Mouse (Mus musculus) G1E (cell line): ENCODE results near the gene Dennd6b. TPM values are rescaled to one million over a fixed set of nuclear protein-coding genes. Genes with fewer than 3 reads are reported as not detected.
A peak's percentile ranks its signal among the peaks of the same experiment; 100 is the strongest.

Experiments
- ATAC-seq: 2 replicates; pipeline ENCODE4 v1.8.0; 2016; ENCODE audit warnings: mild to moderate bottlenecking; ENCODE audit not compliant: insufficient number of reproducible peaks, poor library complexity, low FRiP score, severe bottlenecking; ENCODE audit errors: extremely low read depth
- DNase-seq: peaks from one replicate; pipeline ENCODE4 v3.0.0; 2012; ENCODE audit warnings: low spot score
- H3K27me3 ChIP-seq: 2 replicates; pipeline ENCODE4 v1.6.1; 2012; ENCODE audit warnings: mild to moderate bottlenecking, low read length, inconsistent platforms; ENCODE audit not compliant: insufficient read depth
- H3K36me3 ChIP-seq: replicated peaks from 2 replicates; pipeline ENCODE3; 2012; ENCODE audit warnings: mild to moderate bottlenecking, inconsistent platforms
- H3K4me1 ChIP-seq: 2 replicates; pipeline ENCODE4 v1.6.1; 2012; ENCODE audit warnings: low read depth, low read length, inconsistent platforms, mixed read lengths; ENCODE audit not compliant: insufficient read depth
- H3K4me3 ChIP-seq: 2 replicates; pipeline ENCODE4 v1.5.1; 2012; ENCODE audit warnings: low read depth, mild to moderate bottlenecking, inconsistent platforms, low read length, moderate library complexity, mixed read lengths
- H3K9me3 ChIP-seq: replicated peaks from 2 replicates; pipeline ENCODE4 v1.6.1; 2012; ENCODE audit warnings: inconsistent platforms
- CTCF ChIP-seq: IDR thresholded peaks from 2 replicates; pipeline ENCODE4 v1.5.1; 2012; ENCODE audit warnings: low read depth, low read length, inconsistent platforms, mixed read lengths
- GATA1 ChIP-seq: IDR thresholded peaks from 2 replicates; pipeline ENCODE4 v1.6.1; 2012; ENCODE audit warnings: borderline replicate concordance, low read length, inconsistent platforms, mixed read lengths
- GATA2 ChIP-seq: IDR thresholded peaks from 2 replicates; pipeline ENCODE4 v1.6.1; 2012; ENCODE audit warnings: low read depth, low read length, inconsistent platforms, borderline replicate concordance
- POLR2AphosphoS5 ChIP-seq: IDR thresholded peaks from 2 replicates; pipeline ENCODE4 v1.6.1; 2012; ENCODE audit warnings: low read depth, low read length, inconsistent platforms; ENCODE audit not compliant: insufficient replicate concordance
- TAL1 ChIP-seq: conservative IDR thresholded peaks from 2 replicates; pipeline ENCODE4 v1.6.1; 2012; ENCODE audit warnings: low read depth, low read length, inconsistent platforms, mixed read lengths
- polyA plus RNA-seq: library from polyadenylated mRNA; stranded (reverse); fragments of >175 nt; gene quantifications from 2 replicates; pipeline ENCODE4 v1.2.3, GENCODE M21; 2012
- total RNA-seq, 2 experiments: library from RNA; stranded (forward) in 1 of 2; stranded (reverse) in 1 of 2; fragments of 200-1000 nt in 1 of 2; fragments of >200 nt in 1 of 2; fragmentation: Nextera tagmentation in 1 of 2; gene quantifications; 2 replicates each; pipeline ENCODE4 v1.2.3; 2014 to 2017

Gene Dennd6b
- total and polyA plus RNA-seq, 3 experiments, result 1.8 to 7.3 (median 4.0) TPM

- ATAC-seq (no peak), DNase-seq (no peak)
- Histone ChIP-seq H3K36me3 (no peaks in the 10 kb centered on the region), H3K4me1 (peaks cover 17% of the 10 kb centered on the region), H3K4me3 (peak overlapping the region; percentile 69; the same call in 1 of the 2 replicates), H3K27me3 (peaks cover 56% of the 10 kb centered on the region), H3K9me3 (no peaks in the 10 kb centered on the region)
- TF ChIP-seq POLR2AphosphoS5 (no peak), GATA2 (no peak), GATA1 (no peak), CTCF (no peak), TAL1 (no peak)
These were observed 47.6 kb downstream of the Dennd6b start for GRCm38 (mm10) chr15:89148496-89149270.

- TF ChIP-seq GATA2, result no peak
- TF ChIP-seq POLR2AphosphoS5, result no peak
- no peak for TF ChIP-seq TAL1
- TF ChIP-seq CTCF, result no peak
- TF ChIP-seq GATA1, result no peak
- no peak overlapping the region for H3K4me3 ChIP-seq
- H3K36me3 ChIP-seq, result no peaks in the 10 kb centered on the region
- ATAC-seq (no peak), DNase-seq (no peak)
- no peaks in the 10 kb centered on the region for H3K9me3 ChIP-seq
- H3K27me3 ChIP-seq, result peaks cover 61% of the 10 kb centered on the region
- H3K4me1 ChIP-seq, result peaks cover 18% of the 10 kb centered on the region
These were observed 48.4 kb downstream of the Dennd6b start for GRCm38 (mm10) chr15:89147895-89148294.

GRCm38 (mm10) chr15:89147456-89147855 lies 48.8 kb downstream of the Dennd6b start:
- H3K9me3 ChIP-seq, result no peaks in the 10 kb centered on the region
- peaks cover 65% of the 10 kb centered on the region for H3K27me3 ChIP-seq
- no peak for ATAC-seq
- H3K36me3 ChIP-seq, result no peaks in the 10 kb centered on the region
- peaks cover 18% of the 10 kb centered on the region for H3K4me1 ChIP-seq
- no peak for TF ChIP-seq CTCF
- TF ChIP-seq TAL1, result no peak
- no peak for TF ChIP-seq POLR2AphosphoS5
- no peak for TF ChIP-seq GATA2
- TF ChIP-seq GATA1, result no peak
- no peak overlapping the region for H3K4me3 ChIP-seq
- no peak for DNase-seq

GRCm38 (mm10) chr15:89147024-89147423 lies 49.3 kb downstream of the Dennd6b start:
- H3K36me3 ChIP-seq, result no peaks in the 10 kb centered on the region
- peaks cover 70% of the 10 kb centered on the region for H3K27me3 ChIP-seq
- TF ChIP-seq CTCF, result no peak
- no peak for TF ChIP-seq TAL1
- TF ChIP-seq GATA2, result no peak
- TF ChIP-seq GATA1, result no peak
- no peak for TF ChIP-seq POLR2AphosphoS5
- ATAC-seq (no peak), DNase-seq (no peak)
- no peak overlapping the region for H3K4me3 ChIP-seq
- peaks cover 18% of the 10 kb centered on the region for H3K4me1 ChIP-seq
- H3K9me3 ChIP-seq, result no peaks in the 10 kb centered on the region

- no peaks in the 10 kb centered on the region for H3K9me3 ChIP-seq
- TF ChIP-seq GATA2 (no peak), GATA1 (no peak), TAL1 (no peak), CTCF (no peak), POLR2AphosphoS5 (no peak)
- no peak overlapping the region for H3K4me3 ChIP-seq
- H3K27me3 ChIP-seq, result peaks cover 72% of the 10 kb centered on the region
- ATAC-seq (no peak), DNase-seq (no peak)
- peaks cover 18% of the 10 kb centered on the region for H3K4me1 ChIP-seq
- H3K36me3 ChIP-seq, result no peaks in the 10 kb centered on the region
These were observed 49.8 kb downstream of the Dennd6b start for GRCm38 (mm10) chr15:89146537-89146936.

- no peak overlapping the region for H3K4me3 ChIP-seq
- H3K36me3 ChIP-seq, result no peaks in the 10 kb centered on the region
- H3K4me1 ChIP-seq, result peaks cover 18% of the 10 kb centered on the region
- DNase-seq (no peak), ATAC-seq (no peak)
- peaks cover 79% of the 10 kb centered on the region for H3K27me3 ChIP-seq
- TF ChIP-seq CTCF (no peak), GATA2 (no peak), TAL1 (no peak)
- no peaks in the 10 kb centered on the region for H3K9me3 ChIP-seq
These were observed 50.4 kb downstream of the Dennd6b start for GRCm38 (mm10) chr15:89145813-89146350.
